In the genomic region with DNA sequence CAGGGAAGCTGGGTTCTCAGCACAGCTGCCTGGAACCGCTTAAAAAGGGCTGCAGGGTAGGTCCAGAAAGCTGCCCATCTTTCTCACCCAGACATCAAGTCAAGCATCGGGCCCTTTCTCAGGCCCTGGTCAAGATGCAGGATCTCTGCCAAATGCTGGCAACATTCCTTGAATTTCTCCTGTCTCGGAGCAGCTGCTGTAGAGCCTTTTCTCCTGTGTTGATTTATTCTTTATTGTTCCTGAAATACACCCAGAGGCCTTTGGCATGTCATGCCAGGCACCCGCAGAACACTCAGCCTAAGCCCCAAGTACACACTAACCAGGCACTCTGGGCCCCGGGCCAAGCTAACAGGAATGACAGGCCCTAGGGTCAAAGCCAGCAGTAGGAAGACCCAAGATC, we compare ENCODE assay signal across 8 mouse cellular contexts. TPM values are rescaled to one million over a fixed set of nuclear protein-coding genes. Genes with fewer than 3 reads are reported as not detected.
DNase-seq lines count a peak whose midpoint lies in the region; ATAC-seq and TF ChIP-seq lines count a peak whose summit lies in the region.

No protein-coding gene starts in this region.

- 31% methylated on average over 5 of the region's 5 CpGs for WGBS in heart, embryonic 16.5 days
- 49% methylated on average over 5 of the region's 5 CpGs for WGBS in lung, embryonic 14.5 days
- 87% methylated on average over 5 of the region's 5 CpGs for WGBS in liver, embryonic 11.5 days

- no peaks in the 10 kb centered on the region for H3K27me3 ChIP-seq in heart, embryonic 16.5 days (ENCODE audit: control insufficient read depth, insufficient read depth, low read length)
- no peaks in the 10 kb centered on the region for H3K27me3 ChIP-seq in lung, embryonic 14.5 days (ENCODE audit: insufficient read depth, low read length)
- H3K27me3 ChIP-seq in liver, embryonic 11.5 days (replicated peaks; ENCODE audit: control insufficient read depth, insufficient read depth, low read length): no peaks in the 10 kb centered on the region

- H3K27ac ChIP-seq in heart, embryonic 16.5 days (ENCODE audit: low read length): peak overlapping the region; percentile 77
- H3K27ac ChIP-seq in lung, embryonic 14.5 days (ENCODE audit: low read depth): peak overlapping the region; percentile 78; the same call in 1 of the 2 replicates
- H3K27ac ChIP-seq in liver, embryonic 11.5 days (ENCODE audit: low read depth, low read length): no peak overlapping the region

- intact Hi-C loops in heart, postnatal 25 days (cut with DNase I): no loop called here

- no peak overlapping the region for H3K4me3 ChIP-seq in heart, embryonic 16.5 days (ENCODE audit: low read length)
- H3K4me3 ChIP-seq in lung, embryonic 14.5 days (ENCODE audit: low read depth, low read length): no peak overlapping the region
- H3K4me3 ChIP-seq in liver, embryonic 11.5 days (ENCODE audit: low read depth, low read length): no peak overlapping the region

- no peak for TF ChIP-seq CTCF in lung, embryonic 14.5 days (IDR thresholded peaks at IDR 0.05; ENCODE audit: low read depth)

- 0 out of 2 replicates have a peak overlapping the region, but pooled peaks have one; percentile 28 for H3K9ac ChIP-seq in heart, embryonic 16.5 days (ENCODE audit: low read length)
- H3K9ac ChIP-seq in lung, embryonic 14.5 days: no peak overlapping the region
- no peak overlapping the region for H3K9ac ChIP-seq in liver, embryonic 11.5 days (ENCODE audit: low read depth, low read length)

- no peaks in the 10 kb centered on the region for H3K9me3 ChIP-seq in heart, embryonic 16.5 days (replicated peaks; ENCODE audit: control insufficient read depth, low read length)
- H3K9me3 ChIP-seq in lung, embryonic 14.5 days (ENCODE audit: low read depth, low read length): no peaks in the 10 kb centered on the region
- no peaks in the 10 kb centered on the region; the same call in 1 of the 2 replicates for H3K9me3 ChIP-seq in liver, embryonic 11.5 days (ENCODE audit: control insufficient read depth, low read length)

- peak overlapping the region; percentile 26; the same call in 1 of the 2 replicates for H3K4me2 ChIP-seq in heart, embryonic 16.5 days (ENCODE audit: low read depth, low read length)
- 0 out of 2 replicates have a peak overlapping the region, but pooled peaks have one; percentile 6 for H3K4me2 ChIP-seq in lung, embryonic 14.5 days
- H3K4me2 ChIP-seq in liver, embryonic 11.5 days: no peak overlapping the region

- no peak for ATAC-seq in heart, embryonic 16.5 days (replicated peaks; ENCODE audit: extremely low read depth, insufficient read depth, low FRiP score)
- no peak for ATAC-seq in lung, embryonic 14.5 days (ENCODE audit: insufficient read depth)
- ATAC-seq in liver, embryonic 11.5 days (replicated peaks; ENCODE audit: low FRiP score): no peak

- DNase-seq in heart, adult 11 months: peak; percentile 96
- DNase-seq in heart, postnatal 25 days (ENCODE audit: low spot score): no peak
- DNase-seq in adrenal gland, postnatal 14 days: peak; percentile 67
- peak; percentile 68 for DNase-seq in lung, embryonic 14.5 days
- DNase-seq in layer of hippocampus, adult 9-10 months (ENCODE audit: low spot score): no peak
- DNase-seq in liver, embryonic 11.5 days (ENCODE audit: low spot score): no peak
- no peak for DNase-seq in retina, embryonic 14.5 days (ENCODE audit: low spot score)

- no peaks in the 10 kb centered on the region for H3K36me3 ChIP-seq in heart, embryonic 16.5 days (ENCODE audit: control insufficient read depth, insufficient read depth)
- 0 out of 2 replicates have a peak, but pooled peaks cover 9% of the 10 kb centered on the region for H3K36me3 ChIP-seq in lung, embryonic 14.5 days (ENCODE audit: insufficient read depth)
- peaks cover 21% of the 10 kb centered on the region for H3K36me3 ChIP-seq in liver, embryonic 11.5 days (ENCODE audit: control insufficient read depth, insufficient read depth, low read length)

- H3K4me1 ChIP-seq in heart, embryonic 16.5 days (ENCODE audit: control insufficient read depth, insufficient read depth, low read length): peaks cover 74% of the 10 kb centered on the region
- H3K4me1 ChIP-seq in lung, embryonic 14.5 days (ENCODE audit: insufficient read depth): peaks cover 63% of the 10 kb centered on the region
- peaks cover 50% of the 10 kb centered on the region for H3K4me1 ChIP-seq in liver, embryonic 11.5 days (replicated peaks; ENCODE audit: control insufficient read depth, insufficient read depth, low read length)

RNA-seq across cellular contexts. Expression of gene Elmsan1, which starts 31.7 kb away (rescaled TPM):
- total RNA-seq in heart, postnatal 25 days (2021): 10 to 100 TPM; 13.8 to 17.7 TPM
- total RNA-seq in adrenal gland, postnatal 14 days (2021): 18.7 and 25.7 TPM in 2 replicates
- 7.1 and 7.5 TPM in 2 replicates for polyA plus RNA-seq in heart, embryonic 16.5 days (2015; fragmentation: Nextera tagmentation; extraction: Ambion mirVana)
- 11.3 and 12.3 TPM in 2 replicates for polyA plus RNA-seq in lung, embryonic 14.5 days (2014; fragmentation: Nextera tagmentation; extraction: Ambion mirVana)
- polyA plus RNA-seq in liver, embryonic 11.5 days (2014; fragmentation: Nextera tagmentation; extraction: Ambion mirVana): 12.6 and 13.4 TPM in 2 replicates

RNA-seq across cellular contexts. Expression of gene Pnma1, which starts 38.7 kb away (rescaled TPM):
- under 1 TPM; 0.14 to 0.18 TPM for total RNA-seq in heart, postnatal 25 days (2021)
- total RNA-seq in adrenal gland, postnatal 14 days (2021): 0.30 and 0.44 TPM in 2 replicates
- polyA plus RNA-seq in heart, embryonic 16.5 days (2015; fragmentation: Nextera tagmentation; extraction: Ambion mirVana): 0.59 and 0.60 TPM in 2 replicates
- polyA plus RNA-seq in lung, embryonic 14.5 days (2014; fragmentation: Nextera tagmentation; extraction: Ambion mirVana): 0.68 and 0.79 TPM in 2 replicates
- polyA plus RNA-seq in liver, embryonic 11.5 days (2014; fragmentation: Nextera tagmentation; extraction: Ambion mirVana): 0.27 and 0.53 TPM in 2 replicates

Comparison
In these comparisons a context has a peak if more than half of its experiments do, and no peak if none do; other contexts are left out.
1. DNase-seq: peak in heart, adult 11 months (single experiment), adrenal gland, postnatal 14 days (single experiment) and lung, embryonic 14.5 days (single experiment); none in heart, postnatal 25 days (single experiment), layer of hippocampus, adult 9-10 months (single experiment), liver, embryonic 11.5 days (single experiment) and retina, embryonic 14.5 days (single experiment).